Mouse (Mus musculus) liver (tissue): ENCODE measurements at regions not wholly inside any gene's neighbourhood (a gene's known extent, or its start where the extent isn't known, plus 50 kb on each side); places are given as distances from the start of the nearest gene placed in this dataset.

ENCODE experiments used
- DNase-seq: peaks from one replicate; pipeline ENCODE4 v3.0.0-alpha.2; 2020; ENCODE audit warnings: mixed read lengths

- no peak for DNase-seq
Measured at GRCm38 (mm10) chr1:127152840-127153239, 52.0 kb upstream of the Mgat5 start.

GRCm38 (mm10) chr1:127135521-127135920 lies 69.3 kb upstream of the Mgat5 start:
- DNase-seq = no peak

GRCm38 (mm10) chr1:127131871-127132270 lies 72.9 kb upstream of the Mgat5 start:
- DNase-seq = no peak

GRCm38 (mm10) chr1:127124862-127125261 lies 80.0 kb upstream of the Mgat5 start:
- DNase-seq = no peak

GRCm38 (mm10) chr1:127118019-127118418 lies 86.8 kb upstream of the Mgat5 start:
- DNase-seq = no peak

GRCm38 (mm10) chr1:127107485-127107884 lies 97.3 kb upstream of the Mgat5 start:
- DNase-seq = no peak

- DNase-seq = no peak
Measured at GRCm38 (mm10) chr1:127105861-127106260, 99.0 kb upstream of the Mgat5 start.

- no peak for DNase-seq
Measured at GRCm38 (mm10) chr1:127103664-127104063, 101.2 kb upstream of the Mgat5 start.

- no peak for DNase-seq
Measured at GRCm38 (mm10) chr1:127098871-127099420, 105.9 kb upstream of the Mgat5 start.

GRCm38 (mm10) chr1:127087616-127088015 lies 117.2 kb upstream of the Mgat5 start:
- DNase-seq = no peak

GRCm38 (mm10) chr1:127085988-127086387 lies 118.8 kb upstream of the Mgat5 start:
- no peak for DNase-seq

GRCm38 (mm10) chr1:127083761-127084308 lies 121.0 kb upstream of the Mgat5 start:
- no peak for DNase-seq

- DNase-seq = no peak
Measured at GRCm38 (mm10) chr1:127079012-127079411, 125.8 kb upstream of the Mgat5 start.

- no peak for DNase-seq
Measured at GRCm38 (mm10) chr1:127062430-127062829, 142.4 kb upstream of the Mgat5 start.

- DNase-seq = no peak
Measured at GRCm38 (mm10) chr1:127045711-127046420, 158.9 kb upstream of the Mgat5 start.

GRCm38 (mm10) chr1:127034748-127035147 lies 170.1 kb upstream of the Mgat5 start:
- no peak for DNase-seq

- no peak for DNase-seq
Measured at GRCm38 (mm10) chr1:127031563-127031962, 173.3 kb upstream of the Mgat5 start.

- no peak for DNase-seq
Measured at GRCm38 (mm10) chr1:127028872-127029497, 175.8 kb upstream of the Mgat5 start.

GRCm38 (mm10) chr1:127023100-127023499 lies 181.7 kb upstream of the Mgat5 start:
- no peak for DNase-seq

GRCm38 (mm10) chr1:127017698-127018097 lies 187.1 kb upstream of the Nckap5 start:
- no peak for DNase-seq

GRCm38 (mm10) chr1:127015894-127016245 lies 185.3 kb upstream of the Nckap5 start:
- no peak for DNase-seq

GRCm38 (mm10) chr1:127015042-127015893 lies 184.7 kb upstream of the Nckap5 start:
- no peak for DNase-seq

GRCm38 (mm10) chr1:127011901-127012300 lies 181.3 kb upstream of the Nckap5 start:
- DNase-seq = no peak
